Mouse (Mus musculus) megakaryocyte-erythroid progenitor cell, adult 5-6 weeks (primary cell): ENCODE data around the gene Hcfc1r1. TPM values are rescaled to one million over a fixed set of nuclear protein-coding genes. Genes with fewer than 3 reads are reported as not detected.
A peak's percentile ranks its signal among the peaks of the same experiment; 100 is the strongest.

Source experiments
- ATAC-seq: replicated peaks from 2 replicates; pipeline ENCODE4 v1.8.0; 2016; ENCODE audit warnings: mild to moderate bottlenecking, inconsistent platforms; ENCODE audit not compliant: severe bottlenecking, poor library complexity, low FRiP score, low TSS enrichment
- total RNA-seq, 2 experiments: library from RNA; stranded (forward) in 1 of 2; stranded (reverse) in 1 of 2; fragments of 200-1000, 215-1000 nt in 1 of 2; fragments of >200 nt in 1 of 2; fragmentation: Nextera tagmentation in 1 of 2; gene quantifications; 2 replicates each; pipeline ENCODE4 v1.2.3; 2014 to 2017

Hcfc1r1 gene
- total RNA-seq (2014; fragmentation: Nextera tagmentation) = 44.2 and 56.3 TPM in 2 replicates
- total RNA-seq (2017) = 22.7 and 30.0 TPM in 2 replicates

DNA sequence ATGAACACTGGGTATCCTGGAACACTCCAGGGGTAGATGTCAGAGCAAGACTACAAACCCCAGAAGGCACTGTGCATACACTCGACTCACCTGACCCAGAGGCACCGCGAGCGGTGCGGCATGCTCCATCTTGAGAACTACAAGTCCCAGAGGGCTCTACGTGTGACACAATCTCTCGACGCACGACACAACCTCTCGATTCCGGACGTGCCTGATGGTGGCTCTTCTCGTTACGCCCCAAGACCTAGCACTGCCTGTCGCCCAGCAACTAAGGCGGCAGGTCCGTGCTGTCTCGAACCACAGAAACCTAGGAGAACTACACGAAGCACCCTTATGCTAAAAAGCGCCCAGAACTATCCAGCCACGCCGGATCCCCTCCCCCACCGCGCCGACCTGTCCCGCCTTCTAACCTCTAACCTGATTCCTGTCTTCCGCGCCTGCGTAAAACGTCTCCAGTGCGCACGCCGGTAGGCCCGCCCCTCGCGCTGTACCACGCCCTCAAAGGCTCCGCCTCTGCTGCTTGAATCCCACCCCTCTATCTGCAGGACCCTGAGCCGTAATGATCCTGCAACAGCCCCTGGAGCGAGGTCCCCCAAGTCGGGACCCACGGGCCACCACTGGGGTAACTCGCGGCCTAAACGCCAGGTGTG, at the start of gene Hcfc1r1, which contains the start of gene Thoc6:
Hcfc1r1 (plus strand) TSS at position 173 of the 650 bp plus-strand sequence.
Thoc6 (minus strand) TSS at position 459 of the 650 bp plus-strand sequence.
- ATAC-seq = peak; percentile 90

DNA sequence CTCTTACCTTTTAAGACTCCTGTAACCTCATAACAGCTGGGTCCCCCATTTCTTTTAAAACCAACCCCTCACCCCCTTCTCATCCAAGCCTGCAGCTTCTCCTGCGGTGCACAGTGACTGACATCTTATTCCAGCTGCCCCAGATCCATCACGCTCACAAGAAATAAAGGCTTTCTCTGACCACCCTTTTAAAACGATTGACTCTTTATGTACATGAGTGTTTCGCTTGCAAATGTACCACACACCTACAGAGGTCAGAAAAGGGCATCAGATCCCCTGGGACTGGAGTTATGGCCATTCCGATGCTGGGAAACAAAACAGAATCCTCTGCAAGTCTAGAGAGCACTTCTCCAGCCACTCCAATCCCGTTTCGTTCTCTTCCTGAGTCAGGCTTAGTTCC, 45.6 kb upstream of the Hcfc1r1 start:
- no peak for ATAC-seq

DNA sequence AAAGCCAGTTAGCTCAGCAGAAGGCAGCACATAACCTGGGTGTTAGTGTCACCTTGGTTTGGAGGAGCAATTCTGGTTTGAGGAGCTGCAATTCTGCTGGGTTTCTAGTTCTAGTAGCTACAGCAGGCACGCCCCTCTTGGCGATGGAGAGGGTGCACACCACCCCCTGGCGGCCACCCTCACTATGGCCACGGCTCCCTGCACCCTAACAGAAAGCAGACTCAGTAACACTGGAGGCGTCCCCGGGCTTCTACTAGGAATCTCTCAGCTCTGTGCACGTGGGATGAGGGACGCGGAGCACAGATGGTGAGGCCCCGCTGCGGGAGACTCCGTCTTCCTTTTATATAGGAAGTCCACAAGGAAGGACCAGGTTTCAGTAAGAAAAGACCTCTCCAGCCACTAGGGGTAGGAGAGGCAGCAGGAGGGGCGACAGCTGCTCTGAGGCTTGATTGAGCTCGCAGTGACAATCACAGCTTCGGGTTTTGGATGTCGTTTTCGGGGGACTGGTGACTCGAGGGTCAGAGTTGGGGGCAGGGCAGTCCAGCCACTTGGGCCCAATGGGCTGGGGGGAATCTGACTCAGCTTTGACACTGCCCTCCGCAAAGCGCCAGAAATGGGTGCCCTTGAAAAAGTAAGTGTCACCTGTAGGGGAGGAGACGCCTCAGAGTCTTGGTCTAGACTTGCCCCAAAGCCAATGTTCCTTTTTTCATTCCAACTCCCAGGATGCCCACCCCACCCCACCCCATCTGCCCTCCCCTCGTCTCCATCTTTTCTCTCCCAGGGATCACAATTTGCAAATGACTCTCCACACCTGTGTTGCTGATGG, 43.0 kb upstream of the Hcfc1r1 start:
- ATAC-seq = peak; percentile 99

DNA sequence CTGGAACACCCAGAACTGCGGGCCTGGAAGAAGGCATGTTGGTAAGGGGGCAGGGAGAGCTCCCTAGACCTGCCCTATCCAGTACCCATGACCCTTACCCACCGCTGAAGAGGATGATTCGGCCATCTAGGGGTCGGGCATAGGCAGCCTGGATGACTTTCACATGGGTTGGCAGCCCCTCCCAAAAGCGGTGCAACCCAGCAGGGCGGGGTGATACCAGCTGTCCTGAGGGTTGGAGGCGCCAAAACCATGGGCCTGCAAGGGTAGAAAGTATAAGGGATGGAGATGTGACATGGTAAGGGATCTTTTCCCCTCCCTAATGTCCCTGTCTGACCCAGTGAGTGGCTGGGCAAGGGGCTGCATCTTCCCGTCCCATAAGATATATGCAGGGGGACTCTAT, 42.2 kb upstream of the Hcfc1r1 start:
- no peak for ATAC-seq

DNA sequence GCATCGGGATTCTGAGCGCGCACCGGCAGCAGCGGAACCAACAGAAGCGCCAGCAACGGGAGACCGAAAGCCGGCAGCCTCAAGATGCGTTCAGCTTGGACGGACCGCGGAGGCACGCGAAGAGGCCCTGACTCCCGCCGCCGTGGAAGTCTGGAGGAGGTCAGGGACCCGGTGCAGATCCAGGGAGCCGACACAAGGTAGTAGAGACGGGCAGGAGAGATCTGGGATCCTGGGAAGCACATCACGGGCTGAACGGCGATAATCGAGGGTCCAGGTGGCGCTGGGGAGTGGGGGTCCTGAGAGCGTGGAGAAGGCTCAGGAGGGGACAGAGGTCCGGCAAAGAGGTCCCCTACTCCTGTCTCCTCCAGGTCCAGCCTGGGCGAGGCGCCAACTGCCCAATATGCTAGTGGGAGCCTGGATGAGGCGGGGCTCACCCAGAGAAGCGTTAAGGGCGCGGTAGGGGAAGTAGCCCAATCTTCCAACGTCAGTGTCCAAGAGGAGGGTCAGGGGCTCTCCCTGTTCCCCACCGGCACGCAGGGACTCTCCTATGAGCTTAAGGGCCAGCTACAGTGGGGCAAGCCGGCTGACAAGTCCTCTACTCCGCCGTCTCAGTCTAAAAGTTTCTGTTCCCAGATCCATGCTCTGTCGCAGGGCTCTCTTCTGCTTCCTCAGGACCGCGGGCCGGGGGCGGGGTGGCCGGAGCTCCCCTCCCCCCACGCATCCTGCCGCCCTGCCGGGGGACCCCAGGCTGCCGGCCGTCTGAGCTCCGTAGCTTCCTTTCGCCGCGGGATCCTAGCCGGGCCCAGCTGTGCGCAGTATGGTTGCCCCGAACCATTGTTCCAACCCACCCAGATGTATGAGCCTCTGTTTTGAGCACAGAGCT, 28.5 kb upstream of the Hcfc1r1 start, which contains the start of gene Mmp25:
Mmp25 (minus strand) TSS at position 665 of the 883 bp plus-strand sequence.
- ATAC-seq = 0 out of 2 replicates have a peak, but pooled peaks have one; percentile 22

DNA sequence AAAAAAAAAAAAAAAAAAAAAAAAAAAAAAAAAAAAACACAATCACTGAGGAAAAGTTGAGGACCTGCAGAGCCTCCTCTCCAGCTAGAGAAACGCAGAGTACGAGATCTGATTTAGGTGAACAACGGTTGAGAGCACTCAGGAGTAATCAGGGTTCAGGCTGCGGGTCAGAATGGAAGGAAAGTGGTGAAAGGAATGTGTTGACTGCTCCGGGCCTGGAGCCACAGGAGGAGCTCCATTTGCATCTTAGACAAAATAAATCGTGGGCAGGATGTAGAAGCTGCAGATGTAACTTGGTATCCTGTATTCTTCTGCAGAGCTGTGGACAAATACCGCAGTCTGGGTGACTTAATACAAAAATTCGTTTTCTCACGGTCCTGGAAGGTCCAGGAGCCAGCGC, 27.5 kb upstream of the Hcfc1r1 start:
- ATAC-seq = no peak

DNA sequence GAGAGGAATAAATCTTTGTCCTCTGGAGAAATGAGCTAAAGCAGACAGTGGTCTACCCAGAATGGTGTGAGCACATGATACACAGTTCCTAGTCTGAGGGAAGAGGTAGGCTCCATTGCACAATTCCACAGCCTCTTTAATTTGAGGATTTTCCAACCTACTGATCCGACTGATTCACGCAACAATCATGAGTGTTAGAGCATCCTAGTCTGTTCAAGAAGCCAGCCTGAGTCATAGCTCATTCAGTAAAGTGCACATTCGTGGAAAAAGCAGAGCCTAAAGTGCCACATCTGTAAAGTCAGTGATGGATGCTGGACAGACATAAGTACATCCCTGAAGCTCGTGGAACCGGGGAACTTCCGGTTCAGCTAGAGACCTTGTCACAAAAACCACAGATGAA, 22.0 kb upstream of the Hcfc1r1 start:
- no peak for ATAC-seq

DNA sequence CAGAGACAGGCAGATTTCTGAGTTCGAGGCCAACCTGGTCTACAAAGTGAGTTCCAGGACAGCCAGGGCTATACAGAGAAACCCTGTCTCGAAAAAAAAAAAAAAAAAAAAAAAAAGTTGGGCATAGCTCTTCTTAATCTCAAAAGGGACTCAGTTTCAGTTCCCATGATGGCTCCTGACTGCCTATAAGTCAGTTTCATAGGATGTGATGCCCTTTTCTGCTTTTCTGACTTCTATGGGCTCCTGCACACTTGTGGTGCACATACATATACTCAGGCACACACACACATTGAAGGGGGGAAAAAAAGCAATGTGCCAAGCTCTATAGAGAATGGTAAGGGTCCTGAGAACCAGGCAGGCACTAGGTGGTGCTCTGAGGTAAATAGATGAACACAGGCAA, 20.1 kb upstream of the Hcfc1r1 start:
- ATAC-seq = no peak

DNA sequence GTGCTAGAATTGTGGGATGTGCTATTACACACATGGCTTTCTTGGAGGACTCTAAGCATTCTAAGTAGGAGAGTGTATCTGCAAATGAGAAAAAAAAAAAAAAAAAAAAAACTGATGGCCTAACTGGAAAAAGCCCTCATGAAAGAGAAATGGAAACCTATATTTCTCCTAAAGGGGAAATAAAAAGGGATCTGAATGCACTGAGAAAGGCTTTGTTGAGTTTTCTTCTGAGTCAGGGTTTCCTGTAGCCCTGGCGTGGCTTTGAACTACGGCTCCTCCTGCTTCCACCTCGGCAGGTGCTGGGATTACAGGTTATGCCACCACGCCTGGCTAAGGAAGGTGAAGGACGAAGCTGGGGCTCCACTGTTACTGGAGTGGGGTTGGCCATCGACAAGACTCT, 19.4 kb upstream of the Hcfc1r1 start:
- 0 out of 2 replicates have a peak, but pooled peaks have one; percentile 14 for ATAC-seq

DNA sequence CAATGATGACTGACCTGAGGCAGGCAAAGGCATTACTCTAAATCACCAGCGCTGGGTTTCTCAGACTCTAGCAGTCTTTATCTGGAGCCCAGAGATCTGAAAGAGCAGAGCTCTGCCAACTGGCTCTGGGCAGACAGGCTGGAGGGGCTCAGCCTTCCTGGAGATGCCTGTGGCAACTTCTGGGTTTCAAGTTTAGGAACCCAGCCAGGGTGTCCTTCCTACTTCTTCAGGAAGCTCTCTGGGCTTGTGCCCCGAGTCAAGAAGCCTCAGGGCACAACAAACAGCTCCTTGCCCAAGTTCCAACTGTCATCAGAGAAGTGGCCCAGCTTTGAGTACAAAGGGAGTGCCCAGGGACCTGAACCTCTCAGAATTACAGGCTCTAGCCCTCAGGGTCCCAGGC, 19.0 kb upstream of the Hcfc1r1 start:
- ATAC-seq = no peak

DNA sequence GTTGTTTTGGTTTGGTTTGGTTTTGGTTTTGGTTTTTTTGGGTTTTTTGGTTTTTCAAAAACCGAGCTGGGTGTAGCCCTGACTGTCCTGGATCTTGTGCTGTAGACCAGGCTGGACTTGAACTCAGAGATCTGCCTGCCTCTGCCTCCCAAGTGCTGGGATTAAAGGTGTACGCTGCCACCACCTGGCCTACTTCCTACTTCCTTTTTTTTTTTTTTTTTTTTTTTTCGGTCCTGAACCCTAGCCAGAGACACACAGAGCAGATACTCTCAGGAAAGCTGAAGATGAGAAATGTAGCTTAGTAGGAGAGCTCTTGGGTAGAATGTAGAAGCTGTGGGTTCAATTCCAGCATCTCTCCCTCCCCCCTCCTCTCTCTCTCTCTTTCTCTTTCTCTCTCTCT, 14.9 kb upstream of the Hcfc1r1 start:
- ATAC-seq = no peak

DNA sequence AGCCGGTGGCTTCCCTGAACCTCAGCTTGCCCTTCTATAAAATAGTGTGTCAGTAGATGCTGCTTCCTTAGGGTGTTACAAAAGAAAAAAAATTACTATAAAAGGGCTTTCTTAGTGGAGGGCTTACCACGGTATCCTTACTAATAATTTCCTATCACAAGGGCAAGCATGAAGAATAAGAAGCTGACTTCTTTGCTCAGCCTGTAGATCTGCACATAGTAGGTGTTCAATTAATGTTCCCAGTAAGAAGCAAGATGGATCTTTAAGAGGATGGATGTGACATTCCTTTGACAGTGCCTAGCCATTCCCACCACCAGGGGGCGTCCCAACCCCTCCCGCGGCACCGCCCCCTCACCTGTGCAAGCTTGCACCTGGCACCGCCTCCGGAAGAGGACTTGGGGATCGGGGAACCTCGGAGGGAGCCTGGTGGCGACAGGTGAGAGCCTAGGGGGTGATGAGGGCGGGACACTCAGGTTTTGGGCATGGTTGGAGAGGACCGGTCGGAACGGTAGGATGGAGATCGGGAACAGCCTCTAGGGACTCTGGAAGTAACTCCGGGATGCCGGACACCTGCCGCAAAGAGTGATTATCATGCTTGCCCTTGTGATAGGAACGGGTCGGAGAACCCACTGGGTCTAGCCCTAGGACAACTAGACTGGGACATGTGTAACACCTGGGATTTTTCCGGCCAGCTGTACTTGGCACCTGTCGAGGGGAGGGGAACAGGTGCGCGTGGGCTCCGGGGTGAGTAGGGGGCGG, 13.1 kb upstream of the Hcfc1r1 start, which contains the start of gene Bicdl2:
Bicdl2 (plus strand) TSS at position 390 of the 759 bp plus-strand sequence.
- ATAC-seq = 0 out of 2 replicates have a peak, but pooled peaks have one; percentile 35

DNA sequence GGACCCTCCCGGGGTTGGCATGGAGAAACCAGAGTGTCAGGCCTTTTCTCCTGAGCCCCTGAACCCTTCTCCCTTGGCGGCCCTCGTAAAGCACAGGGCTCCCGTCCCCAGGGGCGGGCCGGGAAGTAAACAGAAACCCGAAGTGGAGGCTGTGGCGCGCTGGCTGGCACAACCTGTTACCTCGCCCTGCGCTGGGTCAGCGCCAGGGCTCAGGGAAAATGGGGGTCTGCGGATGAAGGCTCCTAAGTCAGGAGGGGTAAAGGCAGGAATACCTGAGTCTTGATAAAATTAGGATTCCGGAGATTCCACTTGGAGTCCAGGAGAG, 12.6 kb upstream of the Hcfc1r1 start:
- ATAC-seq = no peak

DNA sequence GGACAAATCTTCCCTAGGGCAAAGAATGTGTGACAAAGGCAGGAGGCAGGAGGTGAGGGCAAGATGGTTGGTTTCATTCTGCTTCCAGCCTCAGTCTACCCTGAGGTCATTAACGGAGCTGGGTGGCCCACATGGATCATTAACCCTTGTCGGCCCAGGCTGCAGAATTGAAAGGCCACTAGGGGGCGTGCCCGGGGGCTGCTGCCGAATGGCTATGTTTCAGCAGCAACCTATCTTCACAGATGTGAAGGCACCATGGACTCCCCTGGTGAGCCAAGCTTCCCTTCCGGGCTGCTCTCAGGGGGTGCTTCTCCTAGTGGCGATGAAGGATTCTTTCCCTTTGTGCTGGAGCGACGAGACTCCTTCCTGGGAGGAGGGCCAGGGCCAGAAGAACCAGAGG, 11.9 kb upstream of the Hcfc1r1 start:
- peak; percentile 38; the same call in 1 of the 2 replicates for ATAC-seq

DNA sequence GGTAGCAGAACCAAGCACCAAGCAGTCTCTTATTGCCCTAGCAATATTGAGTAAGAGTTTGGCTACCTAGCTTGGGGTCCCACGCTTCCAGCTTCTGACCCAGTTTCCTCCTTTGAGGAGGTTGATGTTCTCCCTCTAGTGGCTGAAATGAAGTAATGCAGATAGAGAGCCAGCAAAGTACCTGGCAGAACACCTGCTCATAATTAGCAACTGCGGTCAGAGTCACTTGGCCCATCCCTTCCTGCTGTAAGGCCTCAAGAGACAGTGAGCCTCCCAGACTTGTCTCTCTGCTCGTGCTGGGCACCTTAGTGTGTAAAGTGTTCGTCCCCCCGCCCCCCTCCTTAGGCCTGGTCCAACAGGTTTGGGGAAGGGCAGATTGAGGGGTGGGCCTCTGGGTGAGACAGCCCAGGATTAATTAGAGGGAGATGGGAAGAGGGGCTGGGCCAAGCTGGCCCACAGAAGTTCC, 8.8 kb upstream of the Hcfc1r1 start:
- ATAC-seq = 0 out of 2 replicates have a peak, but pooled peaks have one; percentile 20

DNA sequence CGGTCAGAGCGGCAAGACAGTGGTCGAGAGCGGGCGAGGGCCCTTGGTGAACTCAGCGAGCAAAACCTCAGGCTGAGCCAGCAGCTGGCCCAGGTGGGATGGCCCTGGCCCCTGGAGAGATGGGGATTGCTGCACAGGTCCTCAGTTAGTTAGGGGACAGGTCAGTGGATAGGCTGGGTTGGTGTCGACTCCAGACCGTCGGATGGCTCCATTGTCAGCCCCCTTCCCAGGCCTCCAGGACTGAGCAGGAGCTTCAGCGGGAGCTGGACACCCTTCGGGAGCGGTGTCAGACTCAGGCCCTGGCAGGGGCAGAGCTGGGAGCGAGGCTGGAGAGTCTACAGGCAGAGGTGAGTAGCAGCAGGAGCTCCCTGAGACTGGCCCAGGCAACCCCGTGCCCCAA, 7.9 kb upstream of the Hcfc1r1 start:
- no peak for ATAC-seq

DNA sequence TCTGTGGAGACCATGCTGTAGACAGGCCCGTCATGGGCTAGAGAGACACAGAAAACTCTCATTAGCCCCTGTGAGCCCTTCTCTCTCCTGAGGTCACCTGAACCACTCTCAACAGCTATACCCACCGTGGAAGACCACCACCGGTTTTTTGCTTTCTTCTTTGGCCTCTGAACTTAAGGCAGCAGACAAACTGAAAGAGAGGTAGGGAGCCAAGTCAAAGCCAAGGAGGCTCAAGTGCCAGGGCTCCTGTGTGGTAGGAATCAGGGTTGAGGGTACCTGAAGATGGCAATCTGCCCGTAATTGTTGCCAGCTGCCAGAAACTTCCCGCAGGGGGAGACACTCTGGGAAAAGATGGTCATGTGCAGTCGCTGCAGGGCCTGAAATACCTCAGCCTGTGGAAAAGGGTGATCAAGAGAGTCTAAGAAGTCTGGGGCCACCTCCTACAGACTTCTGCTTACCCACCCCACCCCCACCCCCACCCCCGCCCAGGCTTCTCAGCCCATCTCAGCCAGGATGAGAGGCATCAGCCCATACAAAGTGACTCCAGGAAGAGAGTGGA, 2.8 kb upstream of the Hcfc1r1 start:
- ATAC-seq = no peak

DNA sequence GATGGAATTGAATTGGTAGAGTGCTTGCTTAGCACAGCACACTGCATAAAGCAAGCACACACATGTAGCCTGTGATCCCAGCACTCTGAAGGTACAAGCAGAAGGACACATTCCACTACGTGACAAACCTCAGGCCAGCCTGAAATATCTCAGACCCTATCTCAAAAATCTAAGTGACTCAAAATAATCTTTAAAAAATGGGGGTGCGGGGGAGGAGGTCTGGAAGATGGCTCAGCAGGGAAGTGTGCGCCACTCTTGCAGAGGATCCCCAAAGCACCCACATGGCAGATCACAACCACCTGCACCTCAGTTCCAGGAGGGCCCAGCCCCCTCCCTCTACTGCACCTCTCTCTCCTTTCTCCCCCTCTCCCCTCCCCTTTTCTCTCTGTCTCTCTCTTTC, 1.9 kb upstream of the Hcfc1r1 start:
- no peak for ATAC-seq

DNA sequence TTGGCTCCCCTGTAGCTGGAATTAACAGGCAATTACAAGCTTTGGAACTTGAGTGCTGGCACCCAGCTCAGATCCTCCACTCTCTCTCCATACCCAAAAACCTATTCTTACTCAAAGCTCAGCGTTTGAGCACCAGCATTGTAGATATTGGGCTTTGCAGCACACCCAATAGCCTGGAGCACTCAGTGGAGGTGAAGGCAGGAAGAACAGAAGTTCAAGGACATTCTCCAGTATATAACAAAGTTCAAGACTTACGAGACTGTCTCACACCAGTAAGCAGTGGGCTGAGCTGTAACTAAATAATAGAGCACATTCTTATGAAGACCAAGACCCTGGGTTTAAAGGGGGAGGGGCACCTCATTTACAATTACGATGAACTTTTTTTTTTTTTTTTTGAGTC, 635 bp upstream of the Hcfc1r1 start:
- no peak for ATAC-seq
